Mouse (Mus musculus): Measurements from ENCODE around the gene Cphx3. TPM values are rescaled to one million over a fixed set of nuclear protein-coding genes. Genes with fewer than 3 reads are reported as not detected.
A peak's percentile ranks its signal among the peaks of the same experiment; 100 is the strongest.
"Not testable (repeated sequence)": the region's sequence is repeated elsewhere in the genome, so short reads cannot be mapped to it uniquely, and the experiment has no call there.

Cphx3 gene
- polyA plus RNA-seq, 1 experiment from 2014 or later: not detected

DNA sequence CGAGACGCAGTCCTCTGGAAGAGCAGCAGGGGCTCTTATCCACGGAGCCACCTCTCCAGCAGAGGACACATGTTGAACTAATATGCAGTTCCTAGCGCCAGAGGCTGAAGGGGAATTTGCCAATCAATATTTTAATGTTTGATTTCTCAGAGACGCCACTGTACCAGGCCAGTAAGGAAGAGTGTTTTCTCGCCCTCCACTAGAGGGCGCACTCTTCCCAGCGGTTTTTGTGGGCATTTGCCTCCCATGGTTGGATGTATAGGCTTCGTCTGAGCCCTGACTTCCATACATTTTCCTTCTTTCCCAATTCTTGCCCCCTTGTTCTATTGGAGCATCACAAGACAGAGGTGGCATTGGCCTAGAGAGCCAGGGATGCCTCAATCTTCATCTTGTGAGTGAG is 104.5 kb downstream of the Cphx3 start:
- whole genome bisulfite sequencing: no CpG with 5 or more reads among the region's 9 CpGs
- H3K36me3 ChIP-seq (replicated peaks); H3K4me2 ChIP-seq; H3K9ac ChIP-seq; H3K9me3 ChIP-seq; H3K4me3 ChIP-seq (replicated peaks); ATAC-seq (ENCODE audit: low FRiP score); H3K4me1 ChIP-seq; H3K27ac ChIP-seq; H3K27me3 ChIP-seq: not testable (repeated sequence)

DNA sequence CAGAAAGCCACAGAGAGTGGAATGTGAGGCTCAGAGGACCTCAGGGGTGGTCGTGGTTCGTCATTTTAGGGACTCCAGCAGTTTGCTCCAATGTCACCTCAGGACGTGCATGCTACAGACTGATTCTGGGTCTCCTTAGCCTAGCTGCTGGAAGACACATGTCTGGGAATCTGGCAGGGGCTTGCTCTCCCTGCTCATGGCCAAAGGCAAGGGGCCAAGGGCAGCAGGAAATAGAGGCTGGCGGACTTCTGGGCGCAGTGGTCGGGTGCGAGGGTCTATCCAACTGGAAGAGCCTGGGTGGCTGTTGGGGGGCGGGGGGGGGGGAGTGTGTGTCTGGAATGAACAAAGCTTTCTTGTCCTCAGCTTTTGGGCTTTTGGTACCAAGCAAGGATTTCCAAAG is 106.3 kb downstream of the Cphx3 start:
- not testable (repeated sequence) for ATAC-seq (ENCODE audit: low FRiP score); H3K9me3 ChIP-seq; H3K27me3 ChIP-seq; H3K4me2 ChIP-seq; H3K4me3 ChIP-seq (replicated peaks); H3K36me3 ChIP-seq (replicated peaks); H3K9ac ChIP-seq; H3K27ac ChIP-seq; H3K4me1 ChIP-seq
- no CpG with 5 or more reads among the region's 8 CpGs for WGBS

DNA sequence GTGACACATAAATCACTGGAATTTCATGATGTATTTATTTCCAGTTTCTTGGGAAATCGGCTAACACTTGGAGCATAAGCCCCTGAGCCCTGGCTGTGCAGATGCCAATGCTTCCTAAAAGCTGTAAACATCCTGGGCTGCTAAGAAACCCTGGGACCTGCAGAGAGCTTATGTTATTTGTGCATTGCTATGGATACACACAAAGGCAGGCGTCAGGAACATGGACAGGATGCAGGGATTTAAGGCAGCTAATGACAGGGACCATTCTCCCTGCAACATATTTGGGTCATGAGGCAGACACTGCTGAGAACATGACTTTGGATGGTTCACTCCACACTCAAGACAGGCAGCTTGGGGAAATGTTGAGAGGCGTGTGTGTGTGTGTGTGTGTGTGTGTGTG is 115.8 kb downstream of the Cphx3 start:
- not testable (repeated sequence) for H3K9me3 ChIP-seq; H3K36me3 ChIP-seq (replicated peaks); H3K4me3 ChIP-seq (replicated peaks); H3K9ac ChIP-seq; H3K4me2 ChIP-seq; H3K27me3 ChIP-seq; H3K4me1 ChIP-seq; ATAC-seq (ENCODE audit: low FRiP score); H3K27ac ChIP-seq
- WGBS: no CpG with 5 or more reads among the region's 3 CpGs

DNA sequence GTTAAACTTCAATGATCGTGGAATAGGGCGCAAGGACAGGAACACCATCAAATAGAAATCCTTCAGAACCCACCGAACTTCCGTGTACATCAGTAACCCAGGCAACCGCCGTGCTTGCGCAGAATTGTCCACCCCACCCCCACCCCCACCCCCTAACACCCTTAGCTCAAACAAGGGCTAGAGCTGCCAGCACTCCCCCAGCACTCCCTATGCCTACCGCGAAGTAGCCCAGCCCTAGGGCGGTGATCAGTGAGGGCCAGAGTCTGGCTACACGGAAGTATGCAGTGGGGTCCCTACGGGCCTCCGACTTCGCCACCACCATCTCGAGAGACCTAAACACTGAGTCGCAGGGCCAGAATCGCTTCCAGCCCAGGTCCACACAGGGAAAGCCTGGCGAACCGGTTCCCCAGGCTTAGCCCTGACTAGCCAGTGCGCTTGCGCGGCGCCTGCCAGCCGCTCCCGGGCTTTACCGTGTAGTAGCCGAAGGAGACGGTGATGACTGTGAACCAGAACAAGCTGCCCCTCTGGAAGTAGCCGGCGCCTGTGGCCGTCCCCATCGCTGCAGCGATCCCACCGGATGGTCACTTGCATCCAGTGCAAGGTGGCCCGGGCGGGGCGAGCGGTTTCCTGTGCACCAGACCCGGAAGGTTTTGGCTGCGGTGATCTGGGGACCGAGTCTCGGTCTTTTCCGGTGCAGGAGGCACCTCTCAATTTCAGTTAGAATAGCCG is 124.3 kb downstream of the Cphx3 start:
- no CpG with 5 or more reads among the region's 44 CpGs for WGBS
- peak; percentile 77 for ATAC-seq (ENCODE audit: low FRiP score)
- not testable (repeated sequence) for H3K4me1 ChIP-seq; H3K4me3 ChIP-seq (replicated peaks); H3K9me3 ChIP-seq; H3K4me2 ChIP-seq; H3K9ac ChIP-seq; H3K27me3 ChIP-seq; H3K27ac ChIP-seq; H3K36me3 ChIP-seq (replicated peaks)

DNA sequence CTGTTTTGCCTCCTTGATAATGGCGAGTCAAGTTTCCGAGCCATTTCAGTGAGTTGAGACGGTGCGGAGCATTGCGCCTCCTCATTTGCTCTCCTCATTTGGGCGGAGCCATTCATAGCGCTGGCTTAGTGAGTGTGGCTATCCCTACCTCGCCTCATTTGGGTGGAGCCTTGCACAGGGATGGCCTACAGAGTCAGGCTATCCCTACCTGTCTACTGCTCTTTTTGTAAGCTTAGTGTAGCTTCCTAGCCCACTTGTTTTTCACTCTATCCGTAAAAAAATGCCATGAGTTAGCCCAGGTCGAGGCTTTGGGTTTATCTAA is 124.8 kb downstream of the Cphx3 start, which contains the start of gene Tmem254b:
TSS of gene Tmem254b (minus strand) at position 116 of the 322 bp plus-strand sequence.
- not testable (repeated sequence) for H3K9ac ChIP-seq; H3K27ac ChIP-seq; H3K4me2 ChIP-seq; H3K27me3 ChIP-seq; H3K4me3 ChIP-seq (replicated peaks); H3K36me3 ChIP-seq (replicated peaks); H3K4me1 ChIP-seq; H3K9me3 ChIP-seq
- ATAC-seq (ENCODE audit: low FRiP score): peak; percentile 57; the same call in 1 of the 2 replicates
- no CpG with 5 or more reads among the region's 10 CpGs for WGBS

DNA sequence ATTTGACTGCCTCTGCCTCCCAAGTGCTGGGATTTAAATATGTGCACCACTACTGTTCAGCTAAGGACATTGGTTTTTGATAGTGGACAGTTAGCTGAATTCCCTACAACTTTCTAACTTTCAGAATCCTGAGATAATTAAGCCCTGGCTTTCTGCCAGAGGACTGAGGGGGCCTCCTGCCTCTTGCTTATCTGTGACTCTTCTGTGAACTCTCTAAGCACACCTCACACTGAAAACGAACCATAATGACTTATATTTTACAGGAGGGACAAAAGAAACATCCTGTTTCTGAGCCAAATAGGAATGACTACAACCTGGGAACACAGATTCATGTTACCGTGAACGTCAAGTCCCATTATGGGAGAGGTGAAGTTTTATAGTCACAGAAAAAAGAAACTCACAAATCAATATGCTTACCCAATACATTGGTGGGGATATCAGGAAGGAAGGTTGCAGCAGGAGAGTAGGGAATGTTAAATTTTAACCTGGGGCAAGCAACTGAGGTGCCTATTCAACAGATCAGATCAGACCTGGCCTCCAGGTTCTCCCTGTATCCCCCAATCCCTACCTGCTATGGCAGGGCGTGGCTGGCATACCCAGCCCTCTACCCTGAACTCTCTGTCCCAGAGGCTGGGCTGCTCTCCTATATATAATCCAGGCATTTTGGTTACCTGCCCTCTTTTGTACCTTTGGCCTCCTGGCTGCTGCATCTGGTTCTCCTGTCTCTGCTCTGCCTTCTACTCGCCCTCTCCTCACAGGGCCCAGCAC is 134.3 kb downstream of the Cphx3 start:
- H3K4me1 ChIP-seq; H3K4me2 ChIP-seq; ATAC-seq (ENCODE audit: low FRiP score); H3K36me3 ChIP-seq (replicated peaks); H3K9me3 ChIP-seq; H3K27ac ChIP-seq; H3K27me3 ChIP-seq; H3K4me3 ChIP-seq (replicated peaks); H3K9ac ChIP-seq: not testable (repeated sequence)
- no CpG with 5 or more reads among the region's 5 CpGs for WGBS

DNA sequence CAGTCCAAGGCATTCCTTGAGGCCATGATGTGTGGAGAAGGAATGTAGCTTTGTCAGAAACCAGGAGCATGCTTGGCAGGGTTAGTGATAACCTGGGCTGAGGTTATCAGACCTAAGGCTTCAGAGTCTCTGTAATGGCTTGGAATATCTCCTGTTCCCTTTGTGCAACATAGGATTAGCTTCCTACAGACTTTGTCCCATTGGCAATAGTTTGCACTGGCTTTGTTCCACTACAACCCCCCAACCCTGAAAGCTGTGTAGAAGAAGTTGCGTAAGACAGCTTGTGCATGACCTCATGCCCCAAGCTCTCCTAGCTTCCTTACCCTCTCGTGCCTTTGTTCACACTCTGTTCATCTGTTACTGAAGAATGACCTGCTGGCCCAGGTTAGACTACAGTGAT is 155.1 kb downstream of the Cphx3 start:
- not testable (repeated sequence) for H3K9me3 ChIP-seq; ATAC-seq (ENCODE audit: low FRiP score); H3K36me3 ChIP-seq (replicated peaks); H3K4me2 ChIP-seq; H3K27ac ChIP-seq; H3K27me3 ChIP-seq; H3K4me3 ChIP-seq (replicated peaks); H3K9ac ChIP-seq; H3K4me1 ChIP-seq
- WGBS: no CpG with 5 or more reads among the region's 2 CpGs

DNA sequence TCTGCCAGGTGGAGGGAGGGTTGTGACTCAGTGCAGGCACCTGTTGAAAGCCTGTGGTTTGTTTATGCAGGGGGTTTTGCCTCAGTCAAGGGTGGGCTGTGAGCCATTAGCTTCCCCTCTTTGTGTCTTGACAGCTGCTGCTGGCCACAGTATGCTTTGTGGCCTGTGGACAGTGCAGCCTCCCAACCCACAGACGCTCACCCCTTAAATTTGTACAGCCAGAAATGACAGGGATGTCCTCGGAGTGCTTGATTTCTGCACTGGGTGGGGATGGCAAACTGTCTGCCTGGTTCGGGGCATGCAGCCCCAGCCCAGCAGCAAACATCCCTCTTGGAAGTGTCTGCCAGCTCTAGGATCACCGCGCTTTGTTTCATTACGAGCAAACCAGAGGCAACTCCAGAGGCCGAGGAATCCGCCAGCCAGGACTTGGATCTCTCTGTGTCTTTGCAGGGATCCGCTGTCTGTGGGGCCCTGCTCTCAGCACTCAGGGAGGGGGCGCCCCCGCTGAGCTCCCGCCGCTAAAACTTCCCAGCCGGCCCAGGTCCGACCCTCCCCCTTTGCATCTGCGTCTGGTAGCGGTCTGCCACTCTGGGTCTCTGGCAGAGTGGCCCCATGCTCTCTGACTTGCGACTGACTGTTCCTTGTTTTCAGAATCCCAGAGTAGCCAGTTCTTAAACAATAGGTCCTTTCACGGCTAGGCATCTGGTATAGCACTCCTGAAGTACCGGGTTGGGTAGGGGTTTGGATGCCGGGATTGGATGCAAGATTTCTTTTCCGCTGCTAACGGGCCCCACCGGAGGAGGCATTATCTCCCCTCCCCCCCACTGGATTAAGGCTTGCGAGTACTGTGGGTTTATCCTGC is 175.9 kb downstream of the Cphx3 start, which contains the start of gene Duxbl3:
TSS of gene Duxbl3 (plus strand) at position 207 of the 862 bp plus-strand sequence.
- peak; percentile 89 for ATAC-seq (ENCODE audit: low FRiP score)
- no CpG with 5 or more reads among the region's 25 CpGs for WGBS
- H3K27ac ChIP-seq: not testable (repeated sequence)

DNA sequence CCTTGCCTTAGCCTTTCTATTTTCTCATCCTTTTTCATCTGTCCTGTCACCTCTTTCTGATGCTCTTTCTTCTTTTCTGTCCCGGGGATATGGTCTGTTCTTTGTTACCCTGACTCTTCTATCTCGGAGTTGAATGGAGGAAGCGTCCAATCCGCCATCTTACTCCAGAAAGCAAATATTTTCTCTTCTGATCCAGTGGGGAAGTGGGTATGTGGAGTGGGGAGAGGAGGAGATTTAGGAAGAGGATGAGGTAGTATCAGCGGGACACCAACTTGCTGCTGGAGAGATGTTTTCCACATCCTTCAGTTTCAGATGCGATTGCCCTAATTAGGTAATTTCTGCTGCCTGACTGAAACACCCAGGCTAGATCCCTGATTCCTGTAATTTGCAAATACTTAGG is 176.6 kb downstream of the Cphx3 start:
- not testable (repeated sequence) for H3K27me3 ChIP-seq; H3K4me2 ChIP-seq; H3K4me1 ChIP-seq; H3K36me3 ChIP-seq (replicated peaks); H3K27ac ChIP-seq; H3K4me3 ChIP-seq (replicated peaks); H3K9ac ChIP-seq; H3K9me3 ChIP-seq; ATAC-seq (ENCODE audit: low FRiP score)
- no CpG with 5 or more reads among the region's 6 CpGs for WGBS

More for the DNA sequence above, 175.9 kb downstream of the Cphx3 start, which contains the start of gene Duxbl3:
- H3K9me3 ChIP-seq; H3K9ac ChIP-seq; H3K4me1 ChIP-seq; H3K36me3 ChIP-seq (replicated peaks); H3K4me2 ChIP-seq; H3K27me3 ChIP-seq; H3K4me3 ChIP-seq (replicated peaks): not testable (repeated sequence)

Other genes with a start within 250 kb of the Cphx3 start
- 3.2 and 4.6 TPM in 2 replicates for gene Anxa11, start 240.1 kb upstream of the Cphx3 start, polyA plus RNA-seq (2016; fragmentation: Nextera tagmentation; extraction: Ambion mirVana)
- not detected in 2 replicates for gene Plac9a, start 179.2 kb upstream of the Cphx3 start, polyA plus RNA-seq (2016; fragmentation: Nextera tagmentation; extraction: Ambion mirVana)
- 1.1 and 2.7 TPM in 2 replicates for gene Tmem254a, start 154.6 kb upstream of the Cphx3 start, polyA plus RNA-seq (2016; fragmentation: Nextera tagmentation; extraction: Ambion mirVana)
- not detected in 2 replicates for gene Cphx1, start 144.0 kb upstream of the Cphx3 start, polyA plus RNA-seq (2016; fragmentation: Nextera tagmentation; extraction: Ambion mirVana)
- gene Duxbl1, start 103.7 kb upstream of the Cphx3 start, polyA plus RNA-seq (2016; fragmentation: Nextera tagmentation; extraction: Ambion mirVana): 3.6 and 5.6 TPM in 2 replicates
- gene Gm9780, start 39.6 kb upstream of the Cphx3 start, polyA plus RNA-seq (2016; fragmentation: Nextera tagmentation; extraction: Ambion mirVana): 1.3 and 2.6 TPM in 2 replicates
- gene Tmem254c, start 14.9 kb upstream of the Cphx3 start, polyA plus RNA-seq (2016; fragmentation: Nextera tagmentation; extraction: Ambion mirVana): 15.9 and 17.1 TPM in 2 replicates
- not detected in 2 replicates for gene Cphx2, start 781 bp upstream of the Cphx3 start, polyA plus RNA-seq (2016; fragmentation: Nextera tagmentation; extraction: Ambion mirVana)
- gene Duxbl2, start 36.1 kb downstream of the Cphx3 start, polyA plus RNA-seq (2016; fragmentation: Nextera tagmentation; extraction: Ambion mirVana): 1.6 and 4.6 TPM in 2 replicates
- 1.1 and 1.9 TPM in 2 replicates for gene Plac9b, start 100.2 kb downstream of the Cphx3 start, polyA plus RNA-seq (2016; fragmentation: Nextera tagmentation; extraction: Ambion mirVana)
- gene Tmem254b, start 124.7 kb downstream of the Cphx3 start, polyA plus RNA-seq (2016; fragmentation: Nextera tagmentation; extraction: Ambion mirVana): 12.9 and 14.0 TPM in 2 replicates
- 2.3 and 6.4 TPM in 2 replicates for gene Duxbl3, start 175.7 kb downstream of the Cphx3 start, polyA plus RNA-seq (2016; fragmentation: Nextera tagmentation; extraction: Ambion mirVana)